Mouse (Mus musculus) thymus, postnatal 25 days (tissue): ENCODE data around the gene Tmem18.

Experiments
- DNase-seq: peaks from one replicate; pipeline ENCODE4 v3.0.0; 2022

Gene Tmem18

DNA sequence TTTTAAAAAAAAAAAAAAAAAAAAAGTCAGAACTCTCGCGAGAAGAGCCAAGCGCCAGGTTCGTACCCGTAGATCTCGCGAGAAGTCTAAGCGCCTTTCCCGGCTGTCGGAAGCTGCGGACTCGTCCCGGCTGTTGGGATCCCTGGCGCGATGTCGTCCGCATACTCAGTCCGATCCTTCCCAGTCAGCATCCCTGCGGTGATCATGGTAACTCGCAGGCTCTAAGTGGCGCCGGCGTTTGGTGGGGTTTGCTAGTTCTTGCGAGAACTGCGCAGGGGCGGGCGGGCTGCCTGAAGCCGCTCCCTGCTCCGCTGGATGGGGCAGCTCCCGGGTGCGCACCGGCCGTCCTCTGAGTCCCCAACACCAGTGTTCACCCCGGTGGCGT, at the start of gene Tmem18:
Gene Tmem18, plus strand, starts transcription at position 71 of the 385 bp plus-strand sequence.
- peak; percentile 81 for DNase-seq

DNA sequence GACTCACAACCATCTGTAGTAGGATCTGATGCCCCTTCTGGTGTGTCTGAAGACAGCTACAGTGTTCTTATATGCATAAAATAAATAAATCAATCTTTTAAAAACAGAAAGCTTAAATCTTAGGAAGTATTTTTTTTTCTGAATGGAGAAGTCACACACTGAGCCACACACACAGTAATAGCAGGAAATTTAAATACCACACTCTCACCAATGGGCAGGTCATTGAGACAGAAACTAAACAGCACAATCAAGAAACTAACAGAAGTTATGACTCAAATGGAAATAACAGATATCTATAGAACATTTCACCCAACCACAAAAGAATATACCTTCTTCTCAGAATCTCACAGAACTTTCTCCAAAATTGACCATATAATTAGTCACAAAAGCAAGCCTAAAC, 26.9 kb upstream of the Tmem18 start:
- no peak for DNase-seq

DNA sequence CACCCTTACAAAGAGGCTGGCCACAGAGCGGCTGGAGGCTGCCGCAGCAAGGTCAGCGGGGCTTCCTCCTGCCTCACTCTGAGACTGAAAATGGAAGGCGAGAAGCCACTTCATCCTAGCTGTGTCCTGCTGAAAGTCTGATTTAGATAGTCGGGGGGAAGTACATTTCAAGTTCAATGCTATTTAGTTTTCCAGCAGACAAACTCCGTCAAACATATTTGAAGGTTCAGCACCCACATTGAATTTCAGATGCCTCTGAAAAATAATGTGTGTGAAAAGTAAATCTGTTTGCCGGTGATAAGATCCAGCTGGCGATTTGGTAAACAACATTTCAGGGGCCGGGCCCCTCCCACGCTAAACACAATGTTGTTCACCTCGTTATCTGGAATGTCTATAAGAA, 22.8 kb upstream of the Tmem18 start:
- DNase-seq: no peak

DNA sequence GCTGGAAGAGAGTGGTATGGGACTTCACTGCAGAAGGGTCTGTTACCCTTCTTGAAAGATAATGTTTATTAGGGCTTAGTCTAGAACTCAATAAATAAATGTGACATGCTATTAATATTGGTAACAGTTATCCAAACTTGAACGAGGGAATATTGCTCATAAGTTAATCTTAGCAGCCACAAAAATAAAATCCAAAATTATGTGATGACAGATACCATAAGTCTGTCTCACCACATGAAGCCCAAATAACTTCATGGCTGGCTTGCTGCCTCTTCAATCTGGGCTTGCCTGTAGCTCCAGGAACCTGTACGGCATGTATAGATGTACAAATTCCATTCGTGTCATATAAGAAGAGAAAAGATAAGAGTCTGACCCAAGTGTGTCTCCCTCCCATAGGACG, 12.2 kb upstream of the Tmem18 start:
- DNase-seq: no peak

DNA sequence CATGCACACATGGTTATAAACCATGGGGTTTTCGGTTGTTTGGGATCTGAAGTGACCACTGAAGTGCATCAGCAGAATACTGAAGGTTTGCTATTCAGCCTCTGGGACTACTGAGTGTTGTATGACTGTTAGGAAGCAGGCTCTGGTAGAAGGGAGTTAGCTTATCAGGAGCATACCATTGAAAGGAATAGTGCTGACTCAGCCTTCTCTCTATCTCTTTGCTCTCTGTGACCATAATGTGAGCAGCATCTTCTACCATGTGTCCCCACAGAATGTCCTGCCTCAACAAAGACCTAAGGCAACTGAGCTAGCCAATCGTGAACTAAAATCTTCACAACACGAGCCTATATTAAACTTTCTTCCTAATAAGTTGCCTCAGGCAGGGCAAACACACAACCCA, 8.3 kb upstream of the Tmem18 start:
- DNase-seq: no peak

DNA sequence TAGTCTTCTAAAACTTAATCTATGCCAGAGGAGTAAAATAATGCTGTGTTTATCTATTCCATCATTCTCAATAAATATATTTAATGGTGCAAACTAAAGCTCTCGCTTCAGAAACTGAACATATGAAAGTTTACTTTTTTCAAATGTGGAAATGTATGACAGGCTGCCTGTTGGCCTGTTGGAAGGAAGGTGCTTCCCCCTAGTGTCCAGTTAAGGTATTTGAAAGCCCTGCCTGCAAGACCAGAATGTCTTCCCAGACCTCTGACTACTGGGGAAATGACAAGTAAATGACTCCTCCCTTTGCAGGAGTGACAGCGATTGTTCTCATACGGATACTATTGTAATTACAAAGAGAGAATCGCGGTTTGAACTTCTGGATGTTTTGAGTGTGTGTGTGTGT, 6.2 kb upstream of the Tmem18 start:
- DNase-seq: peak; percentile 52

DNA sequence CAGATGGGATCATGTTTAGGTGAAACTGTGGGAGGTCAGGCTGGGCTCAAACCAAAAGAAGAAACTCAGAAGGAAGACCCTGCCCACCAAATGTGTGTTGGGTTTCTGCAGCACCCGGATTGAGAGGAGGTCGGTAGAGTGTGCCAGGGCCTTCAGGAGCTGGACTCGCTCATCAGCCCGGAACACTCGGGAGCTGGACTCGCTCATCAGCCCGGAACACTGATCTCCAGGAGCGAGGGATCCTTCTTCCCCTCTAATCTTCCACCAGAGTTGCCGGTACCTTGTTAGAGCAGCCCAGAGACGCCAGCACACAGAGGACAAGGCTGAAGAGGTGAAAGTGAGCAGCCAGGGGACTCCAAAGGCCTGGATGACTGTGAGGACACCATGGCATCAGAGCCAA, 2.9 kb upstream of the Tmem18 start:
- no peak for DNase-seq

DNA sequence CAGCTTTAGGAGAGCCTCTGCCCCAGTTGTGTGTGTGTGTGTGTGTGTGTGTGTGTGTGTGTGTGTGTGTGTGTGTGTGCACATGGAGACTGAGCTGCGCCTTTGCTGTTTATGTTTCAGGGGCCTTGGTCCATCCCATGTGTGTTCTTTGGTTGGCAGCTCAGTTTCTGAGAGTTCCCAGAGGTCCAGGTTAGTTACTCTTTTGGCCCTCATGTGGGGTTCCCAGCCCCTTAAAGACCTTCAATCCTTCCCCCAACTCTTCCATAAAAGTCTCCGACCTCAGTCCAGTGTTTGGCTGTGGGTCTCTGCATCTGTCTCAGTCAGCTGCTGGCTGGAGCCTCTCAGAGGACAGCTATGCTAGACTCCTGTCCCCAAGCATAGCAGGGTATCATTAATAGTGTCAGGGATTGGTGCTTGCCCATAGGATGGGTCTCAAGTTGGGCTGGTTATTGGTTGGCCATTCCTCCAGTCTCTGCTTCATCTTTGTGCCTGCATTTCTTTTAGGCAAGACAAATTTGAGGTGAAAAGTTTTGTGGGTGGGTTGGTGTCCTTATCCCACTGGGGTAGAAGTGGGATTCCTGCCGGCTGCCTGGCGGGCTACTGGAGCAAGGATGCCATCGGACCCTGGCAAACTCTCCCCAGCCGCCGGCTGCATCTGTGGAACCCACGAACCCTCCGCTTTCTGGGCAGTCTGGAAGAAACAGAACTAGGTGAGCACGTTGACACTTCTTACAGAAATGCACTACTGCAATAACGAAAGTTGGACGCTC, 455 bp upstream of the Tmem18 start:
- DNase-seq: no peak

DNA sequence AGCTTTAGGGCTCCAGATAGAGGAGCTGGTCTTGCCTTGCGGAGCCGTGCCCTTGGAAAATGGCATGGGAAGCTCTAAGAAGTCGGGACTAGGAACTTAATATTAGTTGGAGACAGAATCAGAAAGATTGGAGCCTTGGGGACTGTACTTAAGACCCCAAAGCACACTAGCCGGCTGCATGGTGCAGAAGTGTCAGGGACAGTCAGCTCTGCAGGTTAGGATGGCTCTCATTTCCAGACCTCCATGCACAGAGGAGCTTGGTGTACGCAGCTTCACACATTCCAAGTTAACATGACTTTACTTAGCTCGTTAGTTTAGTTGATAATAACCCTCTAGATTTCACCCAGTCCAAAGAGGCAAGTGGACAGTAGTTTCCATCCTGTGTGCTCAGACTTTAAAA, 637 bp downstream of the Tmem18 start:
- DNase-seq: no peak

DNA sequence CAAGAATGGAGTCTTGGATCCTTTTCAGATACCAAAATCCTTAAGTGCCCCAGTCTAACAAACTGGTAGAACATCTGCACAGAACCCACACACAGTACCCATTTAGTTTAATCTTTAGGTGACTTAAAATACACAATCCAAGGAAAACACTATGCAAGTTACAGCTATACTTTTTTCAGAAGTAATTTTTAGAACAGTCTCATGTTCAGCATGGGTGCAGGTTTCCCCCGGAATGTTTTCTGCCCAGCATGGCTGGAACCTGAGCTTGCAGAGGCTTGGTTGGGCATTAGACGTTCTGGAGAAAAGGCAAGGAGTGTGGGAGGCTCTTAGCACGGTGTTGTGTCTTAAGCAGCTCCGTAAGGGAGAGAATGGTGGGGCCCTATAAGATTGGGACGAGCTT, 7.6 kb downstream of the Tmem18 start:
- DNase-seq: no peak

DNA sequence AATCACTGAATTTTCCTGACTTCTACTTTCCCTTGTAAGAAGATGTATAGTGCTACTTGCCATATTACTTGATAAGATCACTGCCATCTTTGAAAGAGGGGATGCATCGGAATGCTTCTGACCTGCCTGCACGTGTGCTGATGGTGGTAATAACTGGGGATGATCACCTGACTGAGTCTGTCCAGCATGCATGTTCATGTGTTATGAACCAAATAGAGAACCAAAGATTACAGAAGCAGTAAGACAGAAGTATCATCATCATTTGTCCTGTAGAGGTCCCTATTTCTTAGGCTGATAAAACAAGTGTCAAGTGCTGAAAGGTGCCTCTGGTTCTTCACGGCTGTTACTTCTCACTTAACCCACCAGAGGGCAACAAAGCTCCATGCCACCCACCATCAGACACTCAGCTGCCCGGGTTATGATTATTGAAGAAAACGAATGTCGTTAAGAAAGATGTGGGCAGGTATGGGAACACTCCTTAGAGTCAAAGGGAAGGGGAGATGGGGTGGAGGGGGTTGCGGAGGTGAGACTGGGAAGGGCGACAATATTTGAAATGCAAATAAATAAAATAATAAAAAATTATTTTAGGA, 12.7 kb downstream of the Tmem18 start:
- DNase-seq: peak; percentile 43

DNA sequence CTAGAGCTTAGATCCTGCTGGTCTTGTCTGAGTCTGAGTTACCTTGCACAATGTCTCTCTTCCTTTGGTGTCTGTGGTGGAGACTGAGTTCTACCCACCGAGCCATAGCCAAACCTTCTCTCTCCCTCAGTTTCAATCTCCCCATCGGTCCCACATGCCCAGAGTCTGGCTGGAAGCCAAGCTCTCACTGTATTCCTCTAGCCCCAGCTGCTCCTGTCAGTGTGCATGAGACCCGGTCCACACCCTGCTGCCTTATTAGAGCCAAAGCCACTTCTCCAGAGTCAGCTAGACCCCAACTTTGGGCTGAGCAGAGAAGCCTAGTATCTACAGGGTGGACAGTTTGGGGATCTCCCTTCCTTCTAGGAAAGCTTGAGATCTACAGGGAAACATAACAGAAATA, 14.7 kb downstream of the Tmem18 start:
- no peak for DNase-seq

DNA sequence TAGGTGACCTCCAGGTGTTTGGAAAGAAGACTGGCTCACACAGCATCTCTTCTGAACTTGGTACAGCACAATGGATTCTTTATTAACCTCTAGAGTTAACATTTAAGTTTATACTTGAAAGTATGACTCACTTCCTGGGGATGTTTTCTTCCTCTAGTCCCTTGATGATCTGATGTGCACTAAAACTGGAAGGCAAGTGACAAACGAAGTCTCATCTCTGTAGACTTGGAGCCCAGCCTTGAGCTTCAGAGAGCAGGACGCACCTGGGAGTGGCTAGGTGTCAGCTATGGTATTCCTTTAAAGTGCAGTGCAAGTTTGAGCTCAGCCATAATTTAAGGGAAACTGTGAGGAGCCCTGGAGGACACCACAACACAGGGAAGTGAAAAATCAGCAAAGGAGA, 15.2 kb downstream of the Tmem18 start:
- no peak for DNase-seq

DNA sequence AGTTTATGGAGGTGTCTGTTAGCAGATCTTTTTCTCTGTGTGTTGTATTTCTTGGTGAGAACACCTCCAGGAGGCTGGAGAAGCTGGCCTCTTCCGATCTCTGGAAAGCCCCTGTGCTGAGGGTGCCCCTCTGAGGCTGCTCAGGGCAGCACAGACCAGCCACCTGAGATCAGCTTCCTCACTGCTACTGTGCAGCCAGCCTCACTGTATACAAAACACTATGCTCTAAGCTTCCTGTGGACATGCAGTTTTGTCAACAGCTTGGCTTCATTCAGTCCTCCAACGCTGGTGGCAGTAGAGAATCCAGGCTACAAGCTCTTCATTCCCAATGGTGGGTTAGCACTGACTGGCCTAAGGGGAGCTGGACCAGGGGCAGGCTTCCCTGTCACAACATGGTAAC, 15.8 kb downstream of the Tmem18 start:
- no peak for DNase-seq

DNA sequence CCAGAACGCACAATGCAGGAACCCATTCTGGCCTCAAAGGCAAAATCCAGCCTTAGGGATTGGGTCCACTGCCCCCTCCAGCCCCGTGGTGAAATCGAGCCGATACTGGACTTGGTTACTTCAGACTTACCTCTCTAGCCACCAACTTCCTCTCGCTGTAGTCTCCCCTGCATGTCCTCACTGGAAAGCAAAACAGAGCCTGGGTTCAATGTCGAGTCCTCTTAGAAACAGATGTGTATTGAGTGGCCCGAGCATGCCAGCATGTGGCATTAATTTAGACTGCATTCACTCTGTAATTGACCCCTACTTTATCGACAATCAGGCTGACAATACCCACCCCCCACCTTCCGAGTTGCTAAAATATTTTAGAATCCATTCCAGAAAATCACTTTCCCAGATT, 19.8 kb downstream of the Tmem18 start:
- no peak for DNase-seq

DNA sequence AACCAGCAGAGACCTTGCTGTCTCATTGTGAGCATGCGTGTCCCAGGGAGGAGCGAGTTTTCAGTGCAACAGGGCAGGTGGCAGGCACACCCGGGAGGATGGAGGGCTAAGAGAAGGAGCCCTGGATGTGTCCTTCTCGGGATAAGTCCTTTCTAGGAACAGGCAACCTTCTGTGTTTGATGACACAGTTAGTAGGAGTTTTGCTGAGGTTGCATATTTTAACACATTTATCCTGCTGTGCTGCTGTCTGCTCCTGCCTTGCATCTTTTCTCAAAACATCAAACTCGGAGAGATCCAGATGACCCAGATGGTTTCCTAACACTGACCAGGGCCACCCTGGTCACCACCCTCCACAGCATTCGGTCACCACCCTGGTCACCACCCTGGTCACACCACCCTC, 20.6 kb downstream of the Tmem18 start:
- no peak for DNase-seq

DNA sequence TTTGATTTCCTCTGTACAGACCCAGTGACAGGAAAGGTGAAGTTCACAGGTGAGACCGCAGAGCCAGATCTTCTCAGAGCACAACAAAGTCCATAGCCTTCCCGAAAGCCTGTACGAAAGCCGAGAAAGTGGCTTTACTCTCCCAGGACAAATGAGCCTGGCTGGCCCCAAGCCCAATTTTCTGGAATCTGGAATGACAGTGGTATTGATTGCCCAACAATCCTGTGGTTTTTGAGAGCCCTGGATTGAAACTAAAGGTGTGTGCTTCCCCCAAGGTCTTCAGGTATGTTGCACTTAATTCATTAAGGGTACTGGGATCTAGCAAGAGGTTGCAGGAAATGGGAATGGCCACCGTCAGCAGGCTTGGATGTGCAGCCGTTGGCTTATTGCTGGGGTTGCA, 21.7 kb downstream of the Tmem18 start:
- DNase-seq: no peak

DNA sequence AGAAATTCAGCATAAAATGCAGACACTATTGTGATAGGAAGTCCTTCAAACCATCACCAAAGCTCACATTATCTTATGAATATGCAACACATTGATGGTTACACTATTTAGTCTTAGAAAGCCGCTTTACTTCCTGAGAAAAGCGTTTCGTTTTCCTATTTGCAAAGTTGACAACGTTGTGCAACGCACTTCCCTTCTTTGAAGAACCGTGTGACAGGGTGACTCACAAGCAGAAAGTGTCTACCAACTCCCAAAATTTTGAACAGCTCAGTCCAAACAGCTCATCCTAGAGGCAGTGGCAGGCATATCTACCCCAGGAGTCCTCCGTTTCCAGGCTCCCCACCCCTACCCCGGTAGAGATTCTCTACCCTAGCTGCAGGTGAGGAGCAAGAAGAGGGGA, 22.5 kb downstream of the Tmem18 start:
- no peak for DNase-seq

DNA sequence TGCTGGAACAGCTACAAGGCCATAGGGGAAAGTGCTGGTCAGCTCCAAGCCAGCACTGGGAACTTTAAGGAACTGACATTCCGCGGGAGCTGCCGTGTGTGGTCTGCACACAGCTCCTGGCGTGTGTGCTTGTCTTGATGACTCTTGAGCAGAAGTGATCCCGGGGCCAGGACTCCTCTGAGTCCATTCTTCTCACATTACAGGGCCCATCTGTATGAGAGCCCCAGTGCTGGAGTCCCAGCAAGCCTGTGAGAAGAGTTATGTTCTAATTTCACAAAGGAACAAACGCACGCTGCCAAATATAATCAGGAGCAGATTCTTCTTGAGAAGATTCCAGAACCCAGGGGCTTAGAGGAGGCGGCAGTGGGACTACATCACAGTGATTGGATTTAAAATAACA, 34.2 kb downstream of the Tmem18 start:
- DNase-seq: no peak

DNA sequence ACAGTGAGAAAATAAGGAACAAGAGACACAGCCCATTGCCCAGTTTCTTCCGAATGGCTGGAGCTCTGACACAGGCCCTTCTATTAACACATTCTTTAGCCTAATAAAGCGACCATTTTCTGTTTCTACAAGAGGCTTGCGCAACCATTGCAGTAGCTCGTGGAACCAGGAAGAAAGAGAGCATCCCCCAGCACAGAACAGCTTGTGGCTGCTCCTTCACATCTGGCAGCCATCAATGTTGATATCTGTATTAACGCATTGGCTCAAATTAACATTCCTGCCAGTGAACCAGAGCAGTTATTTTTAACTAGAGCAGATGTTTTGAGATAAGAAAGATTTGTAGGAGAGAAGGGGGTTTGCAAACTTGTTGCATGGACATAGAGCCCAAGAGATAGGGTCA, 44.2 kb downstream of the Tmem18 start:
- no peak for DNase-seq

DNA sequence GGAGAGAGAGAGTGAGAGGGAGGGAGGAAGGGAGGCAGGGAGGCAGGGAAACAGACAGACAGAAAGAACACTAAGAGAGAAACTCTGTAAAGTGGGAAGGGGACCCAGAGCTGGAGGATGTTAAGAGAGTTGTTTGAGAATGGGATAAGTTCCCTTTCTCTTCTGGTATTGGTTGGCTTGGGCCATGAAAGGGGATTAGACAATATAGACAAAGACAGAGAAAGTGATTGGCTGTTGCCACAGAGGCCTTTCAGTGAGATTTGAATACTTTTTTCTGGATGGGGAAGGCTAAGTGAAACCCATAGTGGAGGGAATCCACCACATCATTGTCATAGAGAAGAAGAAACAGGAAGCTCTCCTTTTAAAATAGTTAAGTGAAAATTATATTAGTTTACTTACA, 50.3 kb downstream of the Tmem18 start:
- no peak for DNase-seq
